Mouse (Mus musculus): Measurements from ENCODE around the gene Psg16. TPM values are rescaled to one million over a fixed set of nuclear protein-coding genes. Genes with fewer than 3 reads are reported as not detected.
A peak's percentile ranks its signal among the peaks of the same experiment; 100 is the strongest.

Psg16 gene
- polyA plus RNA-seq, 1 experiment from 2014 or later, result 0.09 TPM

GRCm38 (mm10) chr7:17050933-17051594 is 22.8 kb upstream of the Psg16 start:
- no peaks in the 10 kb centered on the region for H3K27me3 ChIP-seq (ENCODE audit: control insufficient read depth, insufficient read depth, low read length)
- no peak overlapping the region for H3K9ac ChIP-seq (ENCODE audit: low read length)
- H3K9me3 ChIP-seq (ENCODE audit: control insufficient read depth, low read length), result 0 out of 2 replicates have a peak, but pooled peaks cover 2% of the 10 kb centered on the region
- H3K27ac ChIP-seq (ENCODE audit: low read depth, low read length), result no peak overlapping the region
- 11% methylated on average over 13 of the region's 17 CpGs for WGBS
- H3K4me2 ChIP-seq (ENCODE audit: low read depth), result no peak overlapping the region
- H3K4me1 ChIP-seq (ENCODE audit: control insufficient read depth, insufficient read depth, low read length), result no peaks in the 10 kb centered on the region
- H3K36me3 ChIP-seq (ENCODE audit: control insufficient read depth, insufficient read depth, low read length), result no peaks in the 10 kb centered on the region
- ATAC-seq (ENCODE audit: insufficient read depth, low FRiP score, low TSS enrichment) (no peak), DNase-seq (ENCODE audit: low spot score) (peak; percentile 62)
- H3K4me3 ChIP-seq (ENCODE audit: low read depth, low read length), result no peak overlapping the region

DNA sequence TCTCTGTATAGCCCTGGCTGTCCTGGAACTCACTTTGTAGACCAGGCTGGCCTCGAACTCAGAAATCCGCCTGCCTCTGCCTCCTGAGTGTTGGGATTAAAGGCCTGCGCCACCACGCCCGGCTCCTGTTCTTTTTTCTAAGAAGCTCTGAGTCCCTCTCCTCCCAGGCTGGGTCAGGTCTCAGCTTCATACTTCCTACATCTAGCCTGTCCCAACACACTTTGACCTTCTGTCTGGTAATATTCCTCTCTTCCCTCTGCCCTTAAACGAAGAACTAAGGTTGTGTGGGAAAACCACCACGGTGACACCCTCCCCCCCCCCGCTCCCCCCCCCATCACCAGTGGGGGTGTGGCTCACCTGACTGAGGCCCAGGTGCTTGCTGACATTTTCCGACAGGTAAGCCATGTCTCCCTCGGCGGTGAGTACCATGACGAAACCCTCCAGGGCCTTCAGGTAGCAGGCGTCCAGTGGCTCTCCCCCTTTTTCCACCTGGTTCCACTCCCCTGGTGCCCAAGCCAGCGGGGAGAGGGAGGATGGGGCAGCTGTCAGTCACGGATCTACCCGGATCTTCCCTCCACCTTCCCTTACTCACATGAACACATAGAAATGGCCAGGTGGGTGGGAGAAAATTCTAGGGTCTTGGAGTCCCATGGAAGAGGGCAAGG is 19.4 kb upstream of the Psg16 start:
- 0 out of 2 replicates have a peak, but pooled peaks cover 2% of the 10 kb centered on the region for H3K9me3 ChIP-seq (ENCODE audit: control insufficient read depth, low read length)
- no peak for DNase-seq (ENCODE audit: low spot score)
- H3K4me2 ChIP-seq (ENCODE audit: low read depth), result no peak overlapping the region
- no peak for ATAC-seq (ENCODE audit: insufficient read depth, low FRiP score, low TSS enrichment)
- H3K4me1 ChIP-seq (ENCODE audit: control insufficient read depth, insufficient read depth, low read length), result peaks cover 10% of the 10 kb centered on the region
- 88% methylated on average over 13 of the region's 16 CpGs for WGBS
- H3K36me3 ChIP-seq (ENCODE audit: control insufficient read depth, insufficient read depth, low read length), result no peaks in the 10 kb centered on the region
- H3K27me3 ChIP-seq (ENCODE audit: control insufficient read depth, insufficient read depth, low read length), result no peaks in the 10 kb centered on the region
- no peak overlapping the region for H3K4me3 ChIP-seq (ENCODE audit: low read depth, low read length)
- H3K27ac ChIP-seq (ENCODE audit: low read depth, low read length), result no peak overlapping the region
- no peak overlapping the region for H3K9ac ChIP-seq (ENCODE audit: low read length)

GRCm38 (mm10) chr7:17055287-17055946 is 18.4 kb upstream of the Psg16 start:
- no peak overlapping the region for H3K9ac ChIP-seq (ENCODE audit: low read length)
- H3K36me3 ChIP-seq (ENCODE audit: control insufficient read depth, insufficient read depth, low read length), result no peaks in the 10 kb centered on the region
- WGBS, result 90% methylated on average over 4 of the region's 4 CpGs
- H3K27me3 ChIP-seq (ENCODE audit: control insufficient read depth, insufficient read depth, low read length), result no peaks in the 10 kb centered on the region
- H3K4me2 ChIP-seq (ENCODE audit: low read depth), result peak overlapping the region; percentile 68; the same call in 1 of the 2 replicates
- H3K27ac ChIP-seq (ENCODE audit: low read depth, low read length), result no peak overlapping the region
- H3K9me3 ChIP-seq (ENCODE audit: control insufficient read depth, low read length), result 0 out of 2 replicates have a peak, but pooled peaks cover 2% of the 10 kb centered on the region
- DNase-seq (ENCODE audit: low spot score), result no peak
- H3K4me1 ChIP-seq (ENCODE audit: control insufficient read depth, insufficient read depth, low read length), result peaks cover 10% of the 10 kb centered on the region
- H3K4me3 ChIP-seq (ENCODE audit: low read depth, low read length), result no peak overlapping the region
- ATAC-seq (ENCODE audit: insufficient read depth, low FRiP score, low TSS enrichment), result no peak

DNA sequence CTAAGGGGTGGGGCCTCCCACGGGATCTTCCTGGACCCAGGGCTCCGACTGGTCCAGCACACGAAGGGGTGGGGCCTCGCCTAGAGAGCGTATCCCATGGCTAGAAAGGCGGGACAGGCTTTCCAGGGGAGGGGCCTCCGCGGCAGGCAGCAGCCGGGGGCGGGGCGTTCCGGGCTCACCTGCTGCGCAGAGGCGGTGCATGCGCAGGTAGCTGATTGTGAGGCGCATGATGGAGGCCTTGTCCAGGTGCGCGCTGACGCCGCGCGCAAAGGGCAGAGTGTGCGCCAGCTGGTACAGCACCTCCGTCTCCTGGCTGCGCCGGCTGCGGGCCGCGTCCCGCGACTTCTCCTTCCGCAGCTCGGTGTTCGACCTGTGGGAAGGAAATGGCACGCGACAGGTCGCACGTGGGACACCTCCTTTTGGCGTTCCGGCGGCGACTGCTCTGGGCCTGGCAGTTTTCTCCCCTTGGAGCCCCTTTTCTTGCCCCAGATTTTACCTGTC is 17.7 kb upstream of the Psg16 start:
- H3K9me3 ChIP-seq (ENCODE audit: control insufficient read depth, low read length), result 0 out of 2 replicates have a peak, but pooled peaks cover 2% of the 10 kb centered on the region
- DNase-seq (ENCODE audit: low spot score), result peak; percentile 66
- H3K9ac ChIP-seq (ENCODE audit: low read length), result peak overlapping the region; percentile 35
- no peaks in the 10 kb centered on the region for H3K36me3 ChIP-seq (ENCODE audit: control insufficient read depth, insufficient read depth, low read length)
- H3K27ac ChIP-seq (ENCODE audit: low read depth, low read length), result 0 out of 2 replicates have a peak overlapping the region, but pooled peaks have one; percentile 8
- under 1% methylated on average over 37 of the region's 42 CpGs for WGBS
- H3K4me1 ChIP-seq (ENCODE audit: control insufficient read depth, insufficient read depth, low read length), result peaks cover 10% of the 10 kb centered on the region
- peak overlapping the region; percentile 33 for H3K4me3 ChIP-seq (ENCODE audit: low read depth, low read length)
- no peaks in the 10 kb centered on the region for H3K27me3 ChIP-seq (ENCODE audit: control insufficient read depth, insufficient read depth, low read length)
- peak; percentile 52; the same call in 1 of the 2 replicates for ATAC-seq (ENCODE audit: insufficient read depth, low FRiP score, low TSS enrichment)
- peak overlapping the region; percentile 68 for H3K4me2 ChIP-seq (ENCODE audit: low read depth)

- Histone ChIP-seq H3K4me1 (ENCODE audit: control insufficient read depth, insufficient read depth, low read length) (peaks cover 10% of the 10 kb centered on the region), H3K9me3 (ENCODE audit: control insufficient read depth, low read length) (0 out of 2 replicates have a peak, but pooled peaks cover 2% of the 10 kb centered on the region), H3K9ac (ENCODE audit: low read length) (peak overlapping the region; percentile 35; the same call in 1 of the 2 replicates), H3K27ac (ENCODE audit: low read depth, low read length) (0 out of 2 replicates have a peak overlapping the region, but pooled peaks have one; percentile 8), H3K27me3 (ENCODE audit: control insufficient read depth, insufficient read depth, low read length) (no peaks in the 10 kb centered on the region), H3K36me3 (ENCODE audit: control insufficient read depth, insufficient read depth, low read length) (no peaks in the 10 kb centered on the region), H3K4me3 (ENCODE audit: low read depth, low read length) (peak overlapping the region; percentile 33), H3K4me2 (ENCODE audit: low read depth) (peak overlapping the region; percentile 68)
- DNase-seq (ENCODE audit: low spot score) (peak; percentile 45), ATAC-seq (ENCODE audit: insufficient read depth, low FRiP score, low TSS enrichment) (no peak)
- WGBS, result 36% methylated on average over 14 of the region's 14 CpGs
These were observed 17.0 kb upstream of the Psg16 start for GRCm38 (mm10) chr7:17056601-17057523.

- Histone ChIP-seq H3K9ac (ENCODE audit: low read length) (no peak overlapping the region), H3K4me3 (ENCODE audit: low read depth, low read length) (no peak overlapping the region), H3K36me3 (ENCODE audit: control insufficient read depth, insufficient read depth, low read length) (no peaks in the 10 kb centered on the region), H3K27me3 (ENCODE audit: control insufficient read depth, insufficient read depth, low read length) (no peaks in the 10 kb centered on the region), H3K4me2 (ENCODE audit: low read depth) (peak overlapping the region; percentile 19; the same call in 1 of the 2 replicates), H3K4me1 (ENCODE audit: control insufficient read depth, insufficient read depth, low read length) (peaks cover 10% of the 10 kb centered on the region), H3K27ac (ENCODE audit: low read depth, low read length) (peak overlapping the region; percentile 40), H3K9me3 (ENCODE audit: control insufficient read depth, low read length) (0 out of 2 replicates have a peak, but pooled peaks cover 2% of the 10 kb centered on the region)
- 6% methylated on average over 16 of the region's 16 CpGs for WGBS
- peak; percentile 26; the same call in 1 of the 2 replicates for ATAC-seq (ENCODE audit: insufficient read depth, low FRiP score, low TSS enrichment)
- peak; percentile 63 for DNase-seq (ENCODE audit: low spot score)
These were observed 15.7 kb upstream of the Psg16 start for GRCm38 (mm10) chr7:17058071-17058689.

GRCm38 (mm10) chr7:17058816-17059462 is 14.9 kb upstream of the Psg16 start:
- Histone ChIP-seq H3K4me2 (ENCODE audit: low read depth) (peak overlapping the region; percentile 19; the same call in 1 of the 2 replicates), H3K4me3 (ENCODE audit: low read depth, low read length) (no peak overlapping the region), H3K27me3 (ENCODE audit: control insufficient read depth, insufficient read depth, low read length) (no peaks in the 10 kb centered on the region), H3K9me3 (ENCODE audit: control insufficient read depth, low read length) (no peaks in the 10 kb centered on the region), H3K27ac (ENCODE audit: low read depth, low read length) (peak overlapping the region; percentile 40), H3K36me3 (ENCODE audit: control insufficient read depth, insufficient read depth, low read length) (no peaks in the 10 kb centered on the region), H3K9ac (ENCODE audit: low read length) (no peak overlapping the region), H3K4me1 (ENCODE audit: control insufficient read depth, insufficient read depth, low read length) (peaks cover 10% of the 10 kb centered on the region)
- DNase-seq (ENCODE audit: low spot score) (no peak), ATAC-seq (ENCODE audit: insufficient read depth, low FRiP score, low TSS enrichment) (no peak)
- WGBS, result 68% methylated on average over 8 of the region's 8 CpGs

Data from neural tube, embryonic 11.5 days (tissue).